Mouse (Mus musculus) frontal cortex, postnatal 14 days (tissue): Measurements from ENCODE around the gene Prr19.

ENCODE experiments used
- DNase-seq, 2 experiments: peaks; one replicate each; pipeline ENCODE4 v3.0.0; 2022; ENCODE audit warnings: low spot score in 2 of 2

The Prr19 gene

DNA sequence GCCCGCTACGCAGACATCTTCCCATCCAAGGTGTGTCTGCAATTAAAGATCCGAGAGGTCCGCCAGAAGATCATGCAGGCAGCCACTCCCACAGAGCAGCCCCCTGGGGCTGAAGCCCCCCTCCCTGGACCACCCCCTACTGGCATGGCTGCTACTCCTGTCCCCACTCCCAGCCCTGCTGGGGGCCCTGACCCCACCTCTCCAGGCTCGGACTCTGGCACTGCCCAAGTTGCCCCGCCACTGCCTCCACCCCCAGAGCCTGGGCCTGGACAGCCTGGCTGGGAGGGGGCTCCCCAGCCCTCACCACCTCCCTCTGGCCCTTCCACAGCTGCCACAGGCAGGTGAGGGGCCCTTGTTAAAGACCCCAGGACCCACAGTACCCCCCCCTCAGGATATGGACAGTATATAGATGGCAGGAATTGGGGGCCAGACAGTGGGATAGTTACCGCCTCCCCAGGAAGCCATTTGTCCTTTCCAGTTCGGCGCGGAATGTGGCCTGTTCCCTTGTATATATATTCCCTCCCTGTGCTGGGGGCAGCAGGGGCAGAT lies 7.9 kb upstream of the Prr19 start:
- DNase-seq = no peak

DNA sequence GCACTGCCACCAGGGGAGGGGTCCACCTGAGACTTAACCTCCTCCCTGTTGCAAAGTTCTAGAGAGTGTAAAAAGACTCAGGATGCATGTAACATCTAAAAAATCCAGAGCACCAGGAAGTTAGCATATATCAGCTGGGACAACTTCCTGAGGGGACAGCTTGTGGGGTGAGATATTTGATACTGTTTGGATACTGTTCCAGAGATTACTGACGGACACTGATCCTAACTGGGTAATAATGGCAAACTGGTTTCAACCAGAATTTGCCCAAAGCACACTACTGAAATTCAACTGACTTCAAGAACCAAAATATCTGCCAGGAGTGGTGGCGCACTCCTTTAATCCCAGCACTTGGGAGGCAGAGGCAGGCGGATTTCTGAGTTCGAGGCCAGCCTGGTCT lies 6.7 kb upstream of the Prr19 start:
- DNase-seq = no peak

DNA sequence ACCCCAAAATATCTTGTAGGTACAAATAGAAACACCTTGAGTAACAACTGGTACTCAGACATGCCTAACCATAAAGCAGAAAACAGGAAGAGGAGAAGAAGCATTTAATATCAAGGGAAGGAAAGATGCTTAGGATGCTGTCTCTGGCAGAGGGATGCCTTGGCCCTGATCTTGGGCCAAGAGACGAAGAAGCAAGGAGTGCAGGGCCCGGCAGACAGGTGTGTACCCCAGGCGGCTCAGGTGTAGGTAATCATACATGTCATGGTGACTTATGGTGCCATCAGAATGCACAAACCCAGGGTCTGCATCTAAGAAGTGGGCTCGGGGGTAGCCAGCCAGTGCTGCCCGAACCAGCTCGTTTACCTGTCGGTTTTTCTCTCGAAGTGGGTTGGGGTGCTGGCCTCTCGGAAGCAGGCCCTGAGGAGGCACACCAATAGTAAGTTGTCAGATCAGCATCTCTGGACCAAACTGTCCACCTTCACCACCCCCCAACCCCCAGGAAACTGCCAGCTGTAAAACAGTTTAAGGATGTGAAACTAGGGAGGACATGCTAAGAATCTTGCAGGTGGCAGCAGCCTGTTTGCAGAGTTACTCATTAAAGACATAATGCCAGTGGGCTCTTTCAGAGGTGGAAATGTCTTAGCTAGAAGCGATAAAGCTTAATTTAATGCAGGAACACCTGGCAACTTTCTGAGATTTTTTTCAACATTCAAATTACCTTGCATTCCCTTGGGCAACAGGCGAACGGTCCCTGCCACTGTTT lies 6.1 kb upstream of the Prr19 start:
- DNase-seq = no peak

DNA sequence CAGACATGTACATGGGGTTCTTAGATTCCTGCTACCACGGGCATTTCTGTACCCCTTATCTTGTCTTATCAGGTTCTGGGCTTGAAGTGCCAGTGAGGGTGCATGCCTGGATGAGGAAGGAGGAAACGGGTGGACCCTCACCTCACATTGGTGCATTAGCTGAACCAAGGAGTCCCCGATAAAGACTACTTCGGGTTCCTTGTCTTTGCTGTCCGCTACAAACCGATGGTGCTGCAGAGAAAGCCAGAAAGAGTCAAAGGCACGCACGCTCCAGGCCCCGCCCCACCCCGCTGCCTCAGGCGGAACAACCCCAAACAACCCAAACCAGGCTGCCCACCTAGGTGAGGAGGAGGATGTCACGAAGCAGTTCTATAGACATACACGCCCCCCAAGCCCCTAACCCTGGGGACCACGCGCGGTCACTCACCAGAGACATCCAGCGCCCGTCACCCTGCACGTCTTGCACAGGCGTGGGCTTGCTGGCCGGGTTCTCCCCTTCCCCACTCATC lies 4.2 kb upstream of the Prr19 start:
- DNase-seq = no peak

DNA sequence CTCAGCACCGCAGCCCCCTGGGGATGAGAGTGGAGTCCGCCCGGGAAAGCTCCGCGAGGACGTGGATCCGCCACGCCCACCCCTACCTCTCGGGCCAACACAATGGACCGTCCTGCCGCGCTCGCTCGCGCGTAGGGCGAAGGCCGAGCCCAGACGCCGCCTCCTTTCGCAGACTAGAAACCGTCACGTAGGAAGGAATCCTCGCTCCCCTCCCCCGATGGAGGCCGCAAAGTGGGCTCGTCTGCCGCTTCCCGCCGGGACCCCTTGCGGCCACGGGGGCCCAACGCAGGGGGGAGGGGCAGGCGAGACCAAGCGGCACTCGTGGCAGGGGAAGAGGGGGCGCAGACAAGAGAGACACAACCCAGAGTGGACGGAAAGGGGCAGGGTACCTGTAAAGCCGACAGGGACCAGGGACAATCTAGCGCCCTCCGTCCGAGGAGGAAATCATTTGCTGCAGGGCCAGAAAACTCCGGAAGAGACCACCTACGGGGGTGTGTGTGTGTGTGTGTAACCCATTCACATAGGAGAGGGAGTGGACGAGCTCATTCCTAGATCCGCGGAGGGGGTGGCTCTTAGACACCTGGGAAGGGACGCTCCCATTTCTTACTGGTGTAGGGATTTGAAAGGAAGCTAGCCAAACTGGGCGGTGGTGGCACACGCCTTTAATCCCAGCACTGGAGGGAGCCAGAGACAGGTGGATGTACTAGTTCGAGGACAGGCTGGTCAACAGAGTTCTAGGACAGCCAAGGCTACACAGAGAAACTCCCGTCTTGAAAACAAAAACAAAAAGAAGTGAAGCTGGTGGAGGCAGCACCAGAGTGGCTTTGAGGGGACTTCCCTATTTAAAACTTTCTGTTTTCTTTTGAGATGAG lies 3.5 kb upstream of the Prr19 start, which contains the start of gene Pafah1b3:
Gene Pafah1b3 (minus strand): TSS at position 533 of the 872 bp plus-strand sequence.
- peak; percentile 77 to 86 for DNase-seq

DNA sequence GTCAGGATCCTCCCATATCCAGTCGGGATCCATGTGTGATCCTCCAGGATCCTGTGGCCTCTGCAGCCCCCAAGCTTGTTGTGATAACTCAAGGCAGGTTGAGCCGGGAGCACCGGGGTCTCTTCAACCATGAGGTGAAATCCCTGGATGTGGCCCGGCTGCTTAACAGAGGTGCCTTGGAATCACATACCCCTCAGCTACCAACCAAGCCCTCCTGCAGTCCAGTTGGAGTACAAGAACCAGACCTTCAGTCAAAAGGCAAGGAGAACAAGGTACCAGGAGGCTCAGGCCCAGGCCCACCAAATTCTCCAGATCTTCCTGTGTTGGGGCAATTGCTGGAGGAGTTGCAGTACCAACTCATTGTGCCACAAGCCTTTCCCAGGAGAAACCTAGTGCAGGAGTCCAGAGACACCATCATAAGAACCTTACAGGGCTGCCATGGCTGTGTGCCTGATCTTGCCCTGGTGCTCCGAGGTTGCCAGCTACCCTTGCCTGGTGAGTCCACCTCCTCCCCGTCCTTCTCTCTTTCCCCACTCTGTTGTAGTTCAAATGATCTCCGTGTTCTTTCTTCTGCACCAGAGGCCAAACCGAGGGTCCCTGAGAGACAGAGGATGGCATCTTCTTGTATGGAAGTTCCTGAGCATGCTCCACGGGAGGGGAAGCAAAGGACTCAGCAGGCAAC lies 1.9 kb downstream of the Prr19 start:
- DNase-seq = no peak

DNA sequence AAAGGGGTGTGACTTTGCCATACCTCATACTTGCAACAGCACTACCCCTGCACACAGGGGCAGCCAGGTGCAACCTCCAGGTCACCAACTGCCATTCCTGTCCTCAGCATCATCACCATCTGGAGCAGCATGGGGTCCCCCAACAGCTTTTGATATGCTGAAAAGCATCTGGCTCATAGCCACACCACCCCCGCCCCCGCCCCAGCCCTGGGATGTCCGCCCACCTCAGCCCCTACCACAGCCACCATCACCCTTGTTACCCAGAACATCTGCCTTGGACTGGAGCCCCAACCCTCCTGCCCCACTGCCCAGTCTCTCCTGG lies 2.4 kb downstream of the Prr19 start:
- DNase-seq = no peak

DNA sequence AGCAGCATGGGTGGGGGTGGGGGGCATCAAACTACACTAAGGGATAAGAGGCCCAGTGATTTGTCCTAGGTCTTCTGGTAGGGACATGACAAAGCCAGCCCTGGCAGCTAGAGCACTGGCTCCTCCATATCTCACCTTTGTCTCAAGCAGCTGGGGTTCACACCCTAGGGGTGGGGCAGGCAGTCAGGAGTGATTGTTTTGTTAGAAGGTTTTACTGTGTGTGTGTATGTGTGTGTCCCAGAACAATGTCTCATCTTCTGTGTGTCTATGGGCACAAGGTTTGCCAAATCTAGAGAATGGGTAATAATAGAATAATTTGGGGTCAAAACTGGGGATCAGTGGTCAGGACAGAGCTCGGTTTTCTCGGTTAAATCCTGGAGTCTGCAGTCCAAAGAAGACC lies 4.3 kb downstream of the Prr19 start:
- DNase-seq = no peak

DNA sequence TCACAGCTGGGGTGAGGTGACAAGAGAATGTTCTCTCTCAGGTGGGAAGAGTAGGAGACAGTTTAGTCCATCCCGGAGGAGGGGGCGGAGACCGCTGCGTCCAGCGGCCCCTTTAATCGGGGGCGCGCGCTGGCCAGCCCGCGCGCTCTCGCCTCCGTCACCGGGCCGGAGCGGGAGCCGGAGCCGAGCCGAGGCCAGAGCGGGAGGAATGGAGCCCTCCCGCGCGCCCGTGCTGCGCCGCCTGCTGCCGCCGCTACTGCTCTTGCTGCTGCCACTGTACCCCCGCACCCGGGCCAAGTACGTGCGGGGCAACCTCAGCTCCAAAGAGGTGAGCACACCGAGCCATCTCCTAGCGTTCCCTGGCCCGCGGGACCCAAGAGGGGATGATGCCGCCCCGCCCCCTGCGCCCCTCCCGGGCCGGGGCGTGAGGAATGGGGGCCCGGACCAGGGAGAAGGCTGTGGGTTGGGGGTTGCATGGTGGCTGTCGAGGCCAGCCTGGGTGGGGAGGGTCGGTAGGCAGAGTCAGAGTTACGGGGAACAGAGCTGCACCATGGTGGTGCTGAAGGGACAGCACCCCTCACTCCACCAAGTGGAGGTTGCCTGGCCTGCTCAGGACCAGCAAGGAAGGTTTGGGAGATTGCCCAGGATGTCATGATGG lies 4.9 kb downstream of the Prr19 start, which contains the start of gene Tmem145:
Gene Tmem145 (plus strand): TSS at position 151 of the 658 bp plus-strand sequence.
- no peak for DNase-seq

DNA sequence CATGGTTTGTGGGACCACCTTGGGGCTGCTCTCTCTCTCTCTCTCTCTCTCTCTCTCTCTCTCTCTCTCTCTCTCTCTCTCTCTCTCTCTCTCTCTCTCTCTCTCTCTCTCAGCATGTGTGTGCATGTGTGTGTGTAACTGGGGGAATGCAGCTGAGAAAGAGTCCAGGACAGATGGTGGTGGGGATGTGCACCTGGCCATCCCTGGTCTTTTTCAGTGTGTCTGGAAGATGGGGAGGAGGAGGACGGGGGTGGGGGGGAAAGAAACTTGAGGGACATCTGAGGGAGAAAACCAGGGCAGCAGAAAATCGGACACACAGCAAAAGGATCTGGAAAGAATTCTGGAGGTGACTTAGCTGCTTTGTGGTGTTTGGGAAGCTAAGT lies 5.4 kb downstream of the Prr19 start:
- no peak for DNase-seq

DNA sequence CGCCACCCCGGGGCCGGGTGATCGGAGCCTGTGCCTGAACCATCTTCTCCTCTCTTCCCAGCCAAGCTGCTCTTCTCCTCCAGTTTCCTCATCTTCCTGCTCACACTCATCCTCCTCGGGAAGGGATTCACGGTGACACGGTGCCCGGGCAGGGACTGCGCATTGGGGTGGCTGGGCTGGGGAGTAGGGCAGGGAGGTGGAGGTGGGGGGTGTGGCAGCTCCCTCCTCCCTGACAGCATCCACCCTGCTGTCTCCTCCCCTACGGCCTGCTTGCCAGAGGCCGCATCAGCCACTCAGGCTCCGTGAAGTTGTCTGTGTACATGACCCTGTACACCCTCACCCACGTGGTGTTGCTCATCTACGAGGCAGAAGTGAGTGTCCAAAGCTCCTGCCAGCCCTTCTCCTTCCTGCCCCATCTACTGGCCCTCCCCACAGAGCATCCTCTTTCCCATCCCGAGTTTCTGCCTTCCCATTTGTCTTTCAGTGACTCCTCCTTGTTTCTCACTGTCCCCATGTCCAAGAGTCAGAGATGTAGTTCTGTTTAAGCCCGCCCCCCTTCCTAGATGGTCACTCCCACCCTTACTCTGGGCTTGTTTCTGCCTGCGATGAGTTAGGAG lies 7.6 kb downstream of the Prr19 start:
- DNase-seq = no peak

DNA sequence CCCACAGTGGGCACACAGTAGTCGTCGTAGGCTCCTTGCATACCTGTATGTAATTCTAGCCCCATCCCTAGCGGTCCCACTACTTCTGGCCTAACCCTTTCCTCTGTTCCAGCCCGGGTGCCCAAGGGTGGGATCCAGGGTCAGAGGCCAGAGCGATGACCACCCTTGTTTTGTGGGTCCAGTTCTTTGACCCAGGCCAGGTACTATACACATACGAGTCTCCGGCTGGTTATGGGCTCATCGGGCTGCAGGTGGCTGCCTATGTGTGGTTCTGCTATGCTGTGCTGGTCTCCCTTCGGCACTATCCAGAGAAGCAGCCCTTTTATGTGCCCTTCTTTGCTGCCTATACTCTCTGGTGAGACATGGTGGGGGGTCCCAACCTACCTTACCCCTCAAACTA lies 8.2 kb downstream of the Prr19 start:
- DNase-seq = no peak

DNA sequence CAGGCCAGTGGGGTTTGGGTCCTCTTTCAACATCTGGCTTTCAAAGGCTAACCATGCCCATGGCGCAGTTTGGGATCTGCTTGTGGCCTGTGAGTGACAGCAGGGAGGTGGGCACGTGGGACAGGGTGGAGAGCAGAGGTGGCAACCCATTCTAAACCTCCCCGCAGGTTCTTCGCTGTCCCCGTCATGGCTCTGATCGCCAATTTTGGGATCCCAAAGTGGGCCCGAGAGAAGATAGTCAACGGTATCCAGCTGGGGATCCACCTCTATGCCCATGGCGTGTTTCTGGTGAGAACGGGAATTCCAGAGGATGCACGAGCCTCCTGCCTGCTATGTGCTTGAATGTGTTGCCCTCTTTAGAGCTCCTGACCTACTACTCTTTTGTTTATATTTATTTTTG lies 10.0 kb downstream of the Prr19 start:
- DNase-seq = no peak

DNA sequence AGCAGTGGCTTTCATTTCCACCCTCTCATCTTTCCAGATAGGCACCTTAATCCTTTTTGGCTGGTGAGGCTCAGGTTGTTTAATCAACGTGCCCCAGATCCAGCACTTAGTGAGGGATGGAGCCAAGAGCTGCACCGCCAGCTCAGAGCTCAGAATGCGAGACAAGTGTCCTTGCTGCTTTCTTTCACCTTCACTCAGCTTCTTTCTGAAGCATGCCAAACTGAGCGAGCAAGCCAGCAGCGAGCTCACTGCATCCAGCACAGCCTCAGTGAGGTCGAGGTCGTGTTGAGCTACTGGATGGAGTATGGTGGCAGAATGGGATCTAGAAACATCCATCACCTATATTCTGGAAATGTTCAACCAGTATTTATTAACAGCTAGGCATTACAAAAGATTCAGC lies 12.1 kb downstream of the Prr19 start:
- no peak for DNase-seq

DNA sequence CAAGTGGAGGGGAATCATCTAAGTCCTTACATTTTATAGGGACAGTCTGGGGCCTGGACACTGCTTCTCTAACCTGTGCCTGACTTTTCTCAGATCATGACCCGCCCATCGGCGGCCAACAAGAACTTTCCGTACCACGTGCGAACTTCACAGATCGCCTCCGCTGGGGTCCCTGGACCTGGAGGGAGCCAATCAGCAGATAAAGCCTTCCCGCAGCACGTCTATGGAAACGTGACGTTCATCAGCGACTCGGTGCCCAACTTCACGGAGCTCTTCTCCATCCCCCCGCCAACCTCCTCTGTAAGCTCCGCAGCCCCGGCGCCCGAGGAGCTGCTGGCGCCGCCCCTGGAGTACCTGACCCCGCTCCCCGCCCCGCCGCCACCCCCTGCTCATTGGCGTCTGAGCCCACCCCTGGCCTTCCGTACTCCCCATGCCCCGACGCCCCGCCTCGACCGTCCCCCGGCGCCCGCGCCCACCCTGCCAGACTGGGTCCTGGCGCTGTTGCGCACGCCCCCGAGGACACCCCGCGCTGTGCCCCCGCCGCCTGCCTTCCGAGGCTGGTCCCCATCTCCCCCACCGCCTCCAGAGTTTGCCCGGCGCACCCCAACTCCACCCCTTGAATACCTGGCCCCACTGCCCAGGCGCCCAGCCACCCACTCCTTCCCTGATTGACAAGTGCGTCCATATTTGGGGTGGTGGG lies 13.5 kb downstream of the Prr19 start:
- no peak for DNase-seq

DNA sequence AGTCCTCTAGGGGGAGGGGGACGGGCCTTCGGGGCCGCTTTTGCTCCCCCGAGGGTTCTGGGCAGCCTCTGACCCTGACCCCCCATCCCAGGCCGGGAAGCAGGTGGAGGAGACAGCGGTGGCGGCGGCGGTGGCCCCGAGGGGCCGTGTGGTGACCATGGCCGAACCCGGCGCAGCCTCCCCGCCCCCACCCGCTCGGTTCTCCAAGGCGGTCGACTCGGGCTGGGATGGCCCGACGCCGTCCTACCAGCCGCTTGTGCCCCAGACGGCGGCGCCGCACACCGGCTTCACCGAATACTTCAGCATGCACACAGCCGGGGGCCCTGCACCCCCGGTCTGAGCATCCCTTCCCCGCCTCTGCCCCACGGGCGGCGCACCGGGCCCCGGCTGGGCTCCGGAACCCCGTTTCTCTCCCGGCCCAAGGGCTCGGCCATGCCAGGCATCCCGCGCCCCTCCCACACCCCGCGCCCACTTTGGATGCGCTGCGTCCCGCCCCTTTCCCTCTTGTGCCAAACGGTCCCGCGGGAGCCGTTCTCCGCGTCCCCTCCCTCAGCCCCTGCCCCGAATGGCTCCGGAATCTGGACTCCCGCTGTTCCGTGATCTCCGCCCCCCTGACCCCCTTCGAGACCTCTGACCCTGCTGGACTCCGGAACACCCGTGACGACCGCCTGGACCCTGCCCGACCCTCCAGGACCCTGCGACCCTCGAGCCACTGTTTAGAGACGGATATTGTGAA lies 14.3 kb downstream of the Prr19 start:
- no peak for DNase-seq

DNA sequence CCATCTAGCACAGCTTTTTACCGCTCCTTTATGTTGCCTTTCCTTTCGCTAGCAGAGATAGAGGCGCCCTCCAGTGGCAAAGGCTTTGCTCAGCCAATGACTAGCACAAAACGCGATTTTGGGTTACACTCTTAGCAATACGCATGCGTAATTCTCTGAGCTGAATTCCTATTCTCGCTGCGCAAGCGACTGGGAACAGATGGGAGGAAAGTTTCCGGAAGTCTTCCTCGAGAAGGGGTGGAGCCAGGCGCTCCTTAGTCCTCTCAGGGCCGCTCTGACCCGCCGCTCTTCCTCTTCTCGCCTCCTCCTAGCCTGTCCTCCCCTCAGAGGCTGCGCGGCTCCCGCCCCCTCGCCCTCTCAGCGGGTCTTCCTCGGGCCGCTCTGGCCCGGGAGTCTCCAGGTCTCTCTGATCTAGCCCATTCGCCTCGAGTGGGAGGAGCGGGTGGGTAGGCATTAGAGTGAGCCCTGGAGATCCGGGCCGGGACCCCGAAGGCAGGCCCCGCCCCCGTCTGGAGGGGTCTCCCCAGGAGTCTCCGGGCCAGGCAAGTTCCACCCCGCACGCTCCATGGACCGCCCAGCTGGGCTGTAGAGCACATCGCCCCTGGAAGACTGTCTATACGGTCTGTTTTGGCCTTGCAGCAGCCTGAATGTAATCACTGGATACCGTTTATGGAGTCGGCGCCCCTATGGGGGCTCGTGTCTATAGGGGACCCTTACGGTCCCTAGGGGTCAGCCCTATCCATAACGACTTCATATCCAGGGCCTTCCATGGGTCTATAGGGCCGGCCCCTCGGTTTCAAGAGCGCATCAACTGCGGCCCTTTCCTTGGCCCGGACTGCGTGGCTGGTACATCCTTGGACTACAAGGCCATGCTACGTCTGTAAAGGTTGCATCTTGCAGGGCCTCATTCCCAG lies 15.6 kb downstream of the Prr19 start, which contains the start of gene Megf8:
Gene Megf8 (plus strand): TSS at position 633 of the 914 bp plus-strand sequence.
- peak; percentile 95 for DNase-seq

DNA sequence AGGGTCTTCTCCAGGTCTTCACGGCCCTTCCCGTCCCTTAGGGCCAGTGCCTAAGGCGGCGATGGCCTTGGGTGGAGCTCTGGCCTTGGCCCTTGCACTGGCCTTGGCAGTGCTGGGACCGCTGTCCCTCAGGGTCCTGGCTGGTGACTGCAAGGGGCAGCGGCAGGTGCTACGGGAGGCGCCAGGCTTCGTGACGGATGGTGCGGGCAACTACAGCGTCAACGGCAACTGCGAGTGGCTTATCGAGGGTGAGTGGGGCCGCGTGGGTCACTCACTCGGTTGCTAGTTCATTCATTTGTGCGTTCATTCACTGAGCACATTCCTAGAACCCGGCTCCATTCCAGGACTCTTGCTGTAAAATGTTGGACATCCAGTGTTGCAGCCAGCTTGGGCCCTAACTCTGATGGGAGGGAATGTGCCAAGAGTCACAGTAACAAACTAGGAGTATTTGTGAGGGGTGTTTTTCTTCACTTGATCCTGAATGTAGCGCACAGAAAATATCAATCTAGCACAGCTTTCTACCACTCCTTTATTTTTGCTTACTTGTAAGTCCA lies 16.3 kb downstream of the Prr19 start:
- no peak for DNase-seq
